Mouse (Mus musculus) embryonic fibroblast, embryonic 13.5 days (primary cell): ENCODE results near the gene Keap1.

Source experiments
- CTCF ChIP-seq: IDR thresholded peaks from 2 replicates; pipeline ENCODE4 v1.5.1; 2011; ENCODE audit warnings: mild to moderate bottlenecking, control low read depth, low read length, moderate library complexity, borderline replicate concordance; ENCODE audit not compliant: insufficient read depth
- POLR2A ChIP-seq: IDR thresholded peaks from 2 replicates; pipeline ENCODE4 v1.6.1; 2011; ENCODE audit warnings: low read depth, mild to moderate bottlenecking, control low read depth, low read length, moderate library complexity

- TF ChIP-seq CTCF (no peak), POLR2A (no peak)
Observed at GRCm38 (mm10) chr9:21204528-21205272, 34.5 kb downstream of the Keap1 start.
